Mouse (Mus musculus): ENCODE data around the gene Map3k5.
A peak's percentile ranks its signal among the peaks of the same experiment; 100 is the strongest.

Map3k5 gene

DNA sequence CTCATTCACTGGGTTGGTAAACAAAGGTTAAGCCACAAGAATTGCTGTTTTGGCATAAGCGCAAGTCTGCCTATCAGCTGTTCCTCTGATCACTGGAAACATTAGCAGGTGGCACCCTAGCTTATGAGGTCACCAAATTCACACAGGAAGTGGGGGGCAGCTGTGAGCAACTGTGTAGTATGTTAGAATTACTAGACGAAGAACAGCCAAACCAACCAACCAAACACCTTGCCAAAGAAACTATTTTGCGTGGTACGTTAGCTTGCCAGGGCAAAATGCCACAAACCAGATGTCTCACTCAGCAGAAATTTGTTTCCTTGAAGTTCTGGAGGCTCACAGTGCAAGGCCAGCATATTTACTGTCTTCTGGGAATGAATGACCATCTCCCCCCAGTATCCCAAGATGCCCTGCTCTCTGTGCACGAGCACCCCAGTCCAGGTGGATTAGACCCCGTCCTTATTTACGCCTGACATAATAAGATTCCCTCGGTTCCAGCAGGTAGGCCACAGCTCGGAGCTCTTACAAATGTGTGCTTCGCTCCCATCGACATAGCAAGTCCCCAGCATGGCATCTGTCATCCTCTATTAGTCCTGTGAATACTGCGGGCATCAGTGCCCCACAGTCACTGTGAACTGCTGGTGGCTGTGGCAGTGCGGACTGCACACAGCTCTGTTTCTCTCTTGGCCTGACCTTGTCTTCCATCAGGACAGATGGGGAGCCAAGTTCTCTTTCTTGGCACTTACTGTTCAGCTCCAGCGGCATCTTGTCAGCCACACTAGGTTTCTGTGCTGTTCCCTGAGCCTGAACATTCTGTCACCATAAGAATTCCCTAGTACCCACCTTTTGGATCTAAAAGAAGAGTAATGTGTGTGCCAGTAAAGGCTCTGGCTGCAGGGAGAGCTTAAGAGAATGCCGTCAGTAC, 185.5 kb downstream of the Map3k5 start:
- no peak for DNase-seq

DNA sequence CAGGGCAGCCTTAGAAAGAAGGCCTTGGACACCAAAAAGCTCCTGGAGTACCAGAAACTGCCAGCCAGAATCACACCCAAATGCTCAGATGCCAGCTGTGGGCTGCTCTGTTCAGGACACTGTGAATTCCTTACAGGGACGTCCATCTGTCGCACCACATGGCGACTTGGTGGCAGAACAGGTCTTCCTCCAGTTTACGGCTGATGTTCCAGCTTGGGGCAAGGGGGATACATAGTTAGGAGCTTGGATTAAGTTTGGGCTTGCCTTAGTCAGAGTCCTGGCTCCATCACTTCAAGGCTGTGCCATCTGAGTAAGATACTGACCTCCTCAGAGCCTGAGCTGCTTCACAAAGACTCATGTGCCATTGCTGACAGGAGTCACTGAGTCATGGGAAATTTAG, 187.7 kb downstream of the Map3k5 start:
- DNase-seq: no peak

DNA sequence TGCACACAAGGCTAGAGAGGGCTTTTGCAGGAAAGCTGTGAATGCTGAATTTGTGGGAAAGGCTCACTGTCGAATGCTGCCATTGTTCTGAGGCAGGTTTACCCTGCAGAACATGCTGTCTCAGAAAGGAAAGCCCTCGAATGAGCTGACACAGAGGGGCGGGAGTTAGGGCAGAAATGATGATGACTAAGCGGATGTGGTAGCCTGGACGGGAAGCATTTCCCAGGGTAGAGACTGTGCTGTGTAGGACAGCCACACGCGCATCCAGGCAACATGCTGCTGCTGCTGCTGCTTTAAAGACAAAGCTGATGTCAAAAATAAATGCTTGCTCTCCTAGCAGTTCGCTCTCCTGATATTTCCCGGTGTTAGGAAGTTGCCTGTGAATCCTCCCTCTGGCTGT, 189.1 kb downstream of the Map3k5 start:
- no peak for DNase-seq

DNA sequence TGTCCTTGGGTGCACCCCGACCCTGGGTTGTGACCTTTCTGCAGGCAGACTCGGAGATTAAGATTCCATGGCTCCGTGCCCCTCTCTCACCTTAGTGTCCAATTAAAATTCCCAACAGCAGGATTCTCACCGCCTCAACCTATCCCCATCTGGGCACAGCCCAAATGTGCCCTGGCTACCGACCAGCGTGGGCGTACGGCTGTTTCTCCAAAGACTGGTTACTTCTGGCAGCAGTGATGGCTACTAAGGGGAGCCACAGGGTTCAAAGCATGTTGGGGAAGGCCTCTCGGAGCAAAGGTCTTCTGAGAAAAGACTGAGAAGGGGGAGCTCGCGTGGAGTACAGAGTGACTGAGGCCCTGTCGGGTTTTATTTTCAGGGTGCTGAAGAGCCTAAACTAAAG, 190.3 kb downstream of the Map3k5 start:
- no peak for DNase-seq

DNA sequence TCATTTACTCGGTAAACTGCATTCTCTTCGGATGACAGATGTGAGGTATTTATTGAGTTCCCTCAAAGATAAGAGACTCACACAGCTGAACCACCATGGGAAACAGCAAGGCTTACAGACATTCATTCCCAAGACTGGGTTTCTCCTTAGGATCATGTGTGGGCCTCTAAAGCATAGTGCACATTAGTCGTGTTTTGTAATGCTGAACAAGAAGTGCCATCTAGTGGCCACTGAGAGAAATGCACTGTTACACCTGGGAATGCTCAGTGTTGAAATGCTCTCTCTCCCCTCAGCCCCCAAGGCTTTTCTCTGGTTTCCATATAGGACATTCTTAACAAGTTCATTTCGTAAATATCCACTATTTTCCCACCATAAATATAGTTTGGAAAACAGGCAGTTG, 191.0 kb downstream of the Map3k5 start:
- DNase-seq: peak; percentile 58

DNA sequence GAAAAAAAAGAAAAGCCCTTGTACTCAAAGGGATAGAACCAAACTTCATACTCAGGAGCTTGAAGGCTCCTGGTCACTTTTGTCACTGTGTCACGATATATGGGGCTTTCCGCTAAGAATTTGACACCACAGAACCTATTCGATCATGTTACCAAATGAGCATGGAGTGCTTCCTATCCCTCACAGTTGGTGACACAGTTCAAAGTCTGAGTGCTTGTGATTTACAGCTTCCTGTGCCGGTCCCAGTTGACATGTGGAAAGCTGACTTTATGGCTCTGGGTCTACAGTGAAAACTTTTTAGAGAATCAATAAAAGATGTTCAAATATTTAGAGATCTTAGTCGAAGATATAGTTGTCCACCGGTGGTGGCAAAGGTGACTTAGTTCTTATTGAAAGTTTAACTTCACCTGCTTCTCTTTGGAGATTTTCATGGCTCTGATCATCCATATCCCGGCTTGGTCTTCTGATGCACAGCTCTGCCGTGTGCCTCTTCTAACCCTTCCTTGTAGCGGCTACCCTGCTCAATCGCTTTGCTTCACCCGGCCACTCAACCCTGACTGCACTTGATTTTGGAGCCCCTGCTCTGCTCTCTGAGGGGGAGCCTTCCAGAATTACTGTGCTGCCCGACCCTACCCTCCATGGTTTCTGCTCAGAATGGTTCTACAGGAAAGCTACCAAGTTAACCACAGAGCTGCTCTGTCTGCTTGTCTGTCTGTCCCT, 198.8 kb downstream of the Map3k5 start:
- DNase-seq: no peak

DNA sequence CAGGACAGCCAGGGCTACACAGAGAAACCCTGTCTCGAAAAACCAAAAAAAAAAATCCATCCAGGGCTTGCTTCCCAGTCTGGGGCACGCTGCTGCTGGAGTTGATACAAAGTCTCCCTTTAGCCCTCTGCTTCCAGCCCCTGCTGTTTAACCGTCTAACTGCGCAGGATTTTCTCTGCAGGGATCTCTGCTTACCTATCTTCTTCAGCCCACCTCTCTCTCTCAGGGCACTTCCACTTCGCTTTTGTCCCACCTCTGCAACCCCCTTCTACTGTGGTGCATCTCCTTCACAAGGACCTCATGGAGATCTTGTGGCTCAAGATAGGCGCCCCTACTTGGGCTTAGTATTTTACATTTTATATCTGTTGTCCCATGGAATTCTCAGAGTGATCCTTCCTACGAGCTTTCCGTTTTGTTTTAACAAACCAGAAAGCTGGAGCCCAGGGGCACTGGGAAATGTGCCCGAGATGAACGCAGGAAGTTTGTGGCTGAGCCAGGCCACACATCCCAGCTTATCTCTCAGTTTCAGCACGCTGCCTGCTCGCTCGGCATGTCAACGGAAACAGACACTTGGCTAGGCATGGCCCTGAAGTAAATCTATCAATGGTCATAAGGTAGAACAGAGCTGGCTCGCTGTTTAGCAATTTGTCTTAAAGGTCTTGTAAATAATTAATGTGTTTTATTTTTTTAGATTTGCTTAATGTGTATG, 201.2 kb downstream of the Map3k5 start:
- no peak for DNase-seq

DNA sequence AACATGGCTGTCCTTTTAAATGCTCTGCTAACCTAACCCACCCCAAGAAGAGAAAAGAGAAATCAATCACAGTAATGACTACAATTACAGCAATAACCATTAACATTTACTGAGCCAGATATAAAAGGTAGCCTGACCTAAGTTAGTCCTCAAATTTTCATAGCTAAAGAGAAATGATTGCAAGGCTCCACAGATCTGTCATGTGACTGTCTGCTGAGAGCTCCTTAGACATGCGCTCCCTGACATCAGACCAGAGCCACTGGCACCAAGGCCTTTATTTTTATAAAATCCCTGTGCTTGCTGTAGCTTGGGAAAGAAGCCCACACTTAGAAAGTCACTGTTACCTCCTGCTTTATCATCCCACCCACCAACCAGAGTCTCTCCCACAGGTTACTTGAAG, 202.2 kb downstream of the Map3k5 start:
- no peak for DNase-seq

DNA sequence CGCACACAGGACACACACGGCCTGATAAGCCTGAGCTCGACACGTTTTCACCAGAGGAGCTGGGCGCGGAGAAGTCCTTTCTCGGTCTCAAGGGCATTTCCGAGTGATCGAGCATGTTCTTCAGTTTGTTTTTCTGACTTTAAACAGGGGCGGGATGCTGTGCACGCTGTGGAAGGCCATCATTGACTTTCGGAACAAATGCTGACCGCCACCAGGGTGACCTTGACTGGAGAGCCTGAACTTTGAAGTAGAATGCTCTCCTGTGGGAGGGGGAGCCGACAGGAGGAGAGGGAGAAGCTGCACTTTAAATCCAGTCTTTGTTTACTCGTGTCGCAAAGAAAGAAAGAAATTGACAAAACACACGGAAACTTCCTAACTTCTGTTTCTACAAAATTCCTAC, 207.1 kb downstream of the Map3k5 start:
- DNase-seq: no peak

DNA sequence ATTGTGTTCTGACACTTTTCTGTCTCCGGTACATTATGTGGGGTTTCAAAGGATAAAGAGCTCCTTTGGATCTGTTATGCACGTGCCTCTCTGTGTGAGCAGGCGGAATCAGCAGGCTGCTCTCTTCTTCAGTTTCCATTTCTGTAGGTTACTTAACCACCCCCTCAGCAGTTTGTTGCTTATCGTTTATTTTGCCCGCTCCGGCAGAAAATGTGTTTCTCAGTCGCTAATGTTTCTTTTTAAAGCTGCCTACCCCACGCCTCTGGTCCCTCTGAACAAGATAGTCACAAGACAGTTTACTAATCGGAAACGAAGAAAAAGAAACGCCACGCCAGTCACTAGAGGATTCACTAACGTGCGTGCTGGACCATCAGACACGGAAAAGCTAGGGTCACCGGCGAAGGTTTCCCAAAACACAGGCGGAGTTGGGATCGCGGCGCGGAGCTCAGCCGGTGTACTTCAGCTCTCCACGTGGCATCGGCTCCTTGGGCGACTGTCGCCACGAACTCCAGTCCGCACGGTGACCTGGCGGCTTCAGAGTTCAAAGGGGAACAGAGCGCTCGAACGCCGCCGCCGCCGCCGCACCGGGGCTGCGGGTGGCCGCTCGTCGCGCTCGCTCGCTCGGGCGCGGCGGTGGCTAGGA, 214.0 kb downstream of the Map3k5 start, which contains the start of gene Map7:
Gene Map7 (plus strand): TSS at position 342 of the 643 bp plus-strand sequence.
- DNase-seq: peak; percentile 39

DNA sequence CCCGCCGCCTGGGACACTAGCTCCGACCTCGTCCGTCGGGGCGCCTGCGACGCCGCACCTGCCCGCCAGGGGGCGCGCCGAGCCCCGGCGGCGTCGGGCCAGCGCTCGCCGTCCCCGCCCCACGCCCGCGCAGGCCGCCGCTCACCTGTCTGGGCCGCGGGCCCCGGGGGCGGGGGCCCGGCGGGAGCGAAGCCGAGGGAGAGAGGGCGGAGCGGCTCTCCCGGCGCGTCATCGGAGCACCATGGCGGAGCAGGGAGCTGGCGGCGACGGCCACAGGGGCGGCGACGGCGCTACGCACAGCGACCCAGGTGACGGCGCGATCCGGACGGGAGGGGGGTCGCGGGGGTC, 214.5 kb downstream of the Map3k5 start:
- no peak for DNase-seq

DNA sequence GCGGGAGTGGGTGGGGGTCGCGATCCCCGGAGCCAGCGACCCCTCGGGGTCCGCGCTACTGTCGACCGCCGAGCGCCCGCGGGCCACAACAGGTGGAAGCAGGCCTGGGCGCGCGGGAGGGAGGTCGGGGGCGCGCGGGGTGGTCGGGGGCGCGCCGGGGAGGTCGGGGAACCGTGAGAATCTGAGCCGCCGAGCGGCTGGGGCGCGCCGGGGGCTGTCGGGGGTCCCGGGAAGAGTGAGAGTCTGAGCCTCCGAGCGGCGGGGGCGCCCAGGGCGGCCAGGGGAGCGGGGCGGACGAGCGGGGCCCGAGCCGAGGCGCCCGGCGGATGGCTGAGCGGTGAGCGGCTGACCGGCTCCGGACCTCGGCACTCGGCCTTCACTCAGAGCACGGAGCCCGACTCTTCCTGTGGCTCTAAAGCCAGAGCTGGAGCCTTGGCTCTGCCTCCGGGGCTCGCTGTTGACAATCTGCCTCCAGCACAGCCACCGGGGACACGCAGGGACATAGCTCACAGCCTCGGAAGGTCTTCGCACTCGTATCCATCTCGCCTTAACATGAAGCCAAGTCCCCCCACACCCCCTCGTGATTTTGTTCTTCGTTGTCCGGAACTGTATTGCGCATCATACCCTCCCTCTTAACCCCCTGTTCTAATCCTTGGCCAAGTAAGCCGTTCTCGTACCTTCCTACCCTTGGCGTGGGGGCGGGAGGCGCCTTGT, 215.0 kb downstream of the Map3k5 start:
- peak; percentile 64 for DNase-seq

DNA sequence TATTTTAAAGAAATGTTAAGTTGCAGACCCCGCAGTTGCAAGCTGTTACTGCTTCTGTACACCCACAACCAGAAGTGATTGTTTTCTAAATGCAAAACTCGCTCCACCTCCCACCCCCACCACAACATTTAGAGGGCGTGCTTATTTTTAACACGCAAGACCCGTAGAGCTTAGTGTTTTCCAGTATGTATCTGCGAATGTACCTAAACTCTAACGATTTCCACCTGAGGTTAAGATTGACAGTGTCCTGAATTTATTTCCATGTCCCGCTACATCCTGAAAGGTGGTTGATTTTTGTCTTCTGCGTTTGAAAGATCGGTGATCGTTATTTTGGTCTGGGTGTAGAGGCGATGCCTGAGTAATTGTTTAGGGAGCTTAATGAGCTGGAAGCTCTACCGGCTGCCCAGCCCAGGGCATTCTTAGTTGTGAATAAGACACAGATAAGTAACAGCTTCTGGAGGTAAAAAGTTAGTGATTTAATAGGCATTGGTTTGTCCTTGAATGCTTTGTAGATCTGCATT, 215.6 kb downstream of the Map3k5 start:
- DNase-seq: no peak

DNA sequence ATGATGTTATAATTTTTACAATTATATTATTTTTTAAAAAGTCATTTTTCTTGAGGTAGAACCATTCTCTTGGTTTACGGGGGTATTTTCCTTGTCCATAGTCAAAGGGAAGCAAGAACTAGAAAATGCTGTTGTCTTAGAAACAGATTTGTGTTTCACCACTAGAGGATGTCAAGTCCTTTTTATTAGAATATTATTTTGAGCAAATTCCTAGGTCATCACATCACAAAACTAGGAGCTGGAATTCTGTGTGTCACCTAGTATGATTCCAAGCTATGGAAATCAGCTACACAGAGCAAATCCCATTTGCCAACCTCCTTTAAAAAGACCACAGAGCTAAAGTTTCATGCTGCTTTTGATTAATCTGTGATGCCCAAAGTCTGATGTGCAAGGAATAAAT, 217.9 kb downstream of the Map3k5 start:
- DNase-seq: no peak

DNA sequence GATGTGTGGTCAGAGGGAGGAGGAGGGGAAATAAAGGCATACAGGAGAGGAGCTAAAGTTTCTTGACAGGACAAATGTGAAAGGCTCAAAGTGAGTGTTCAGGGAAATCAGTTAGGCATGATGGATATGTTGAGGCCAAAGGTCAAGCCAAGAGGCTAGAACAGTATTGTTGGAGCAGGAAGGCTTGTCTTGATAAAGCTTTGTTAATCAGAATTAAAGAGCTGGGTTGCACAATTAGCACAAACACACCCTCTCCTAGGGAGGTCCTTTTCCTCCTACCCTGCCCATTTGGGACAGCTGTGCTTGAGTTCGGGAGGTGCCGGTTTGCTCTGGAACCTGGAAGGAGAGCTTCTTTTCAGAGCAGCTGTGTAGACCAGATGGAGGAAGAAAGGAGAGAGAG, 219.2 kb downstream of the Map3k5 start:
- no peak for DNase-seq

DNA sequence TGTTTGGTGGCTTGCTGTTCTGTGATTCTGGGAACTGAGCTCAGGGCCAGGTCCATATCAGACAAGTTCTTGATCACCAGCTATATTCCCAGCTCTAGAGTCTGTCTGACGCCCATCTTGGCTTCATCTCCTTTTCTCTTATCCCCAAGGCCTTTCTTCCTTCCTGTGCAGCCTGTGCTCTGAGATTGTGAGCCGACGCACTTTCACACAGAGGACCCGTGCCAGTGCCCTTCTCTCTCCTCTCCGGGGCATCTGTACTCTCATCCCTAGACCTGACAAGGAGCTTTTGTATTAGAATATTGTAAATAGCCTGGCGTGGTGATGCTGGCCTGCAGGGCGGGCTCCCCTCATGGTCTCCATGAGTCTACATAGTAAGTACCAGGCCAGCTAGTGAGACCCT, 221.1 kb downstream of the Map3k5 start:
- DNase-seq: no peak

DNA sequence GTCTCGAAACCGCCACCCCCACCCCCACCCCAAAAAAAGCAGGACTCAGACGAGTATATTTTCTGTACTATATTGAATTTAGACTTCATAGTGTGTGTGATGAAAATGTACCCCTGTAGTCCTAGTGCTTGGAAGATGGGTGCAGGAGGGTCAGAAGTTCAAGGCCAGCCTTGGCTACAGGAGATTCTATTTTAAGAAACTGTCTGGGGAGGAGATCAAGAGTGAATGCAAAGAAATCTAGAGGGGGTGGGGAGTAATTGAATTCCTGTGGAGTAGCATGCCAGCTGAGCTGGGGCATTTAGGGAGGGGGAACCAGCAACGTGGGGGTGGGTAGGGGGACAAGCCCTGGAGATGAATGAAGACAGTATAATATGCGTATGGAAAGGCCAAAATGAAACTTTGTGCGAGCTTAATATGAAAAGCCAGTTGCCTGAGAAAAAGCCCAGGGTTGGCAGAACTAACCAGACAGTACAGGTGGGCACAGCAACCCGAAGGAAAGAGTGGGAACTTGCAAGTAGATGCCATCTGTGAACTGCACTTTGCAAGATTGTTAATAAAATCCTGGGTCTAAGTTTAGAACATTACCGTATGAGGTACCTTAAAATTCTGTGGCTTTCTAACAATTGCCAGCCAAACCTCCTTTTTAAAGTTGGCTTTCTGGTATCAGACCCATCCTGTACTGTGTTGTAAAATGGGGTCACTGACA, 222.9 kb downstream of the Map3k5 start:
- no peak for DNase-seq

DNA sequence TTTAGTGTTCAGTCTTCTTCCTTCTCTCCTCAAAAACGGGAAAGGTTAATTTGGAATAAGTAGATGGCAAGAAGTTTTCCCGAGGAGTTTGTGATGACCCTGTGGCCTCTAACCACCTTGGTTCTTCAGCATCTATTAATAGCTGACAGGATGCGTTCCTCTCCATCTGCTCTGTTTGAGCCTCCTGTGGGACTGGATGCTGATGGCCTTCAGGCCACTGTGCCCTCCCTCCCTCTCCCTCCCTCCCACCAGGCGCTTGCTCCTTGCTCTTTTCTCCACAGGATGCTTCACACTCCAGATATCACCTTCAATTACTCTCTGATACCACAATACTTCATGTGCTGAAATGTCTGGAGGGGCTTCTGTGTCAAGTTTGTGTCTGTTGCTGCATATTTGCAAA, 224.5 kb downstream of the Map3k5 start:
- DNase-seq: no peak

DNA sequence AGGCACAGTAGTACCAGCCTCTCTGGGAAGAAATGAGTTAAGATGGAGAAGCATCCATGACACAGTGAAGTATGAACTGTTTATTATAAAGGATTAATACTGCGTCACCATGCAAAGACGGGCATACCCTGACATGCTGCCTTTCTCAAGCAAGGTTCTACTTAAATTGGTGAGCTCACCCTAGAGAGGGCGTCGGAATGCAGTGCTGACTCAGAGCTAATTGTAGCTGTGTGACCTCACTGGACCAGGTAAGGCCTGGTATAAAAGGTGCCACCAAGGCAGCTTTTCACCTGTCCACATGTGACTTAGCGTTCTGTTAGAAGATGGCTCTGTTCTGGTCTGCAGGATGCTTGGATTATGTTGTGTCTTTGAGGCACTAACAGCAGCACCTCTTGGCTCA, 225.0 kb downstream of the Map3k5 start:
- no peak for DNase-seq

DNA sequence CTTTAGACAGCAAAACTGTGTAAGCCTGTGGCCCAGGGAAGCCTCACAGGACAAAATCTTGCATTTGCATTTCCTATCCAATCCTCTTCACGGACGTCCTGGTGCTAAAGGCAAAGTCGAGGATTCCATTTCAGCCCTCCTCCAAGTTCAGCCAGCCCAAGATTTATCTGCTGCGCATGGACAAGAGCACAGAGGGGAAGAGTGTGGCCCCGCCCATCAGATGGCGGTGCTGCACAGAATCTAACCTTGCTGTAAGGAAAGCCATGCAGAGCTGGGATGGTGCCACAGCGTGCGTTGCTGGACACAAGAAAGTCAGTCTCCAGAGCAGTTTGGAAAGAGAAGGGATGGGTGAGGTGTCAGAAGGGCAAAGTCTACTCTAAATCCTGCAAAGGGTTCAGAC, 226.6 kb downstream of the Map3k5 start:
- DNase-seq: no peak

DNA sequence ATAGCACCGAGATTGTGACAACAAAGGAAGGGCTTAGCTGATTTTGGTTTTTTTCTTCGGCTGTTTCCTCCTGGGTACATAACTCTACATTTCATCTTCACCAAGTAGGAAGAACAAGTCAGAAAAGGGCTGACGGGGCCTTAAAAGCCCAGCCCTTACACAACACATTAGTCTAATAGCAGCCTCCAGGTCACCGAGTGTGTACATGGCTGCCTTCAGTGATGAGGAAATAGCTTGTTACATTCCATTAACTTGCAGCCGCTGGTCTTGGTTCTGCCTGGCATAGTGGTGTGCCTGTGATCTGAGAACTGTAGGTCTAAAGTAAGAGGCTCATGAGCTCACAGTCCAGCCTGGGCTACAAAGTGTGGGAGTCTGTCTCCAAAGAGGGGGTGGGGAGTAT, 230.5 kb downstream of the Map3k5 start:
- DNase-seq: no peak

DNA sequence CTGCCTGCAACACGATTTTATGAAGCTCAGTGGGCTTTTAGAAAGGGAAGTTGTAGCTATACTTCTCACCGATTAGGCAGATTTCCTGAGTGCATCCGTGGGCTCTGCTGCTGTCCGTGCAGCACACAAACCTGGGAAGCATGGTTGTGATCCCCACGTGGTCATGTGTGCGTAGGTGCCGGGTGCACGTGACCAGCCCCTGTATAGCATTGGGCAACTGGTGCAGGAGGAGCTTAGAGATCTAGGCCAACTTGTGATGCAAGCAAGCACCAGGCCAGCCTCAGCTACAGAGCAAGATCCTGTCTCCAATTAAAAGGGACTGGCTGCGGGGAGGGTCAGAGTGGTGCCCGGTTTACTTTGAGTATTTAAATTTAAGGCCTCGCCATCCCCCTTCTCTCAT, 232.5 kb downstream of the Map3k5 start:
- DNase-seq: no peak
